Mouse (Mus musculus) CH12.LX (cell line): ENCODE measurements around the gene Riok1. TPM values are rescaled to one million over a fixed set of nuclear protein-coding genes. Genes with fewer than 3 reads are reported as not detected.
A peak's percentile ranks its signal among the peaks of the same experiment; 100 is the strongest.

ENCODE experiments used
- DNase-seq: peaks from one replicate; pipeline ENCODE4 v3.0.0-alpha.2; 2013; ENCODE audit errors: extremely low read depth
- H3K27ac ChIP-seq: 2 replicates; pipeline ENCODE4 v1.5.1; 2012; ENCODE audit warnings: low read depth, mild to moderate bottlenecking, control low read depth, moderate library complexity; ENCODE audit not compliant: insufficient read depth
- H3K27me3 ChIP-seq: replicated peaks from 2 replicates; pipeline ENCODE3; 2012; ENCODE audit warnings: inconsistent platforms
- H3K36me3 ChIP-seq, 2 experiments: replicated peaks in 1 of 2; 2 replicates each; pipeline versions ENCODE3 to v1.6.1; 2012; ENCODE audit warnings: inconsistent platforms in 1 of 2, low read length in 1 of 2, mild to moderate bottlenecking in 1 of 2, mixed read lengths in 1 of 2, moderate library complexity in 1 of 2; ENCODE audit not compliant: control insufficient read depth in 1 of 2, insufficient read depth in 1 of 2
- H3K4me1 ChIP-seq, 2 experiments: 2 replicates each; pipeline ENCODE4 v1.6.1; 2012; ENCODE audit warnings: inconsistent platforms in 1 of 2, moderate library complexity in 1 of 2; ENCODE audit not compliant: insufficient read depth in 2 of 2, control insufficient read depth in 1 of 2
- H3K4me2 ChIP-seq: 2 replicates; pipeline ENCODE4 v1.6.1; 2012; ENCODE audit warnings: low read depth, mild to moderate bottlenecking, control low read depth; ENCODE audit not compliant: poor library complexity, insufficient read depth, severe bottlenecking
- H3K4me3 ChIP-seq, 3 experiments: fragments of 150-350 bp in 1 of 3; sonication (generic) in 1 of 3; replicated peaks in 1 of 3; 2 replicates each; pipeline versions ENCODE3 to v1.5.1; 2011 to 2012; ENCODE audit warnings: low read depth in 2 of 3, low read length in 2 of 3, mild to moderate bottlenecking in 2 of 3, moderate library complexity in 2 of 3, control low read depth in 1 of 3, improper control_type of control experiment in 1 of 3, inconsistent platforms in 1 of 3, mixed read lengths in 1 of 3; ENCODE audit not compliant: poor library complexity in 1 of 3
- H3K79me2 ChIP-seq: replicated peaks from 2 replicates; pipeline ENCODE4 v1.6.1; 2012; ENCODE audit warnings: mild to moderate bottlenecking, moderate library complexity; ENCODE audit not compliant: control insufficient read depth, poor library complexity, insufficient read depth, severe bottlenecking; ENCODE audit errors: extremely low read depth
- H3K9ac ChIP-seq: 2 replicates; pipeline ENCODE4 v1.6.1; 2012; ENCODE audit warnings: low read depth, mild to moderate bottlenecking, control low read depth, moderate library complexity; ENCODE audit not compliant: insufficient read depth
- H3K9me3 ChIP-seq: replicated peaks from 2 replicates; pipeline ENCODE3; 2012; ENCODE audit warnings: low read length, inconsistent platforms, mixed read lengths
- BHLHE40 ChIP-seq: IDR thresholded peaks from 2 replicates; pipeline ENCODE4 v1.6.1; 2011; ENCODE audit warnings: mild to moderate bottlenecking, low read depth, low read length, improper control_type of control experiment
- CHD1 ChIP-seq: IDR thresholded peaks from 2 replicates; pipeline ENCODE4 v1.6.1; 2012; ENCODE audit warnings: low read depth, low read length, improper control_type of control experiment, inconsistent platforms
- CHD2 ChIP-seq: IDR thresholded peaks from 2 replicates; pipeline ENCODE4 v1.6.1; 2011; ENCODE audit warnings: low read length, improper control_type of control experiment
- CTCF ChIP-seq, 2 experiments: IDR thresholded peaks in 1 of 2; conservative IDR thresholded peaks in 1 of 2; 2 replicates each; pipeline ENCODE4 v1.5.1; 2011 to 2012; ENCODE audit warnings: low read depth in 2 of 2, low read length in 2 of 2, improper control_type of control experiment in 1 of 2, inconsistent platforms in 1 of 2, mild to moderate bottlenecking in 1 of 2, moderate library complexity in 1 of 2
- E2F4 ChIP-seq: IDR thresholded peaks from 2 replicates; pipeline ENCODE4 v1.6.1; 2011; ENCODE audit warnings: low read depth, low read length, improper control_type of control experiment; ENCODE audit not compliant: insufficient replicate concordance
- ELF1 ChIP-seq: IDR thresholded peaks from 2 replicates; pipeline ENCODE4 v1.6.1; 2014; ENCODE audit warnings: low read depth, mild to moderate bottlenecking, inconsistent platforms, low read length, improper control_type of control experiment
- EP300 ChIP-seq: IDR thresholded peaks from 2 replicates; pipeline ENCODE4 v1.6.1; 2011; ENCODE audit warnings: low read length, improper control_type of control experiment
- ETS1 ChIP-seq: conservative IDR thresholded peaks from 2 replicates; pipeline ENCODE4 v1.6.1; 2012; ENCODE audit warnings: low read depth, mild to moderate bottlenecking, inconsistent platforms, low read length, improper control_type of control experiment, moderate library complexity
- GABPA ChIP-seq: IDR thresholded peaks from 2 replicates; pipeline ENCODE4 v1.6.1; 2012; ENCODE audit warnings: low read depth, low read length, improper control_type of control experiment, inconsistent platforms; ENCODE audit not compliant: insufficient replicate concordance
- HCFC1 ChIP-seq: IDR thresholded peaks from 2 replicates; pipeline ENCODE4 v1.6.1; 2012; ENCODE audit warnings: low read depth, mild to moderate bottlenecking, inconsistent platforms, low read length, improper control_type of control experiment
- IRF4 ChIP-seq: IDR thresholded peaks from 2 replicates; pipeline ENCODE4 v1.6.1; 2014; ENCODE audit warnings: low read depth, mild to moderate bottlenecking, inconsistent platforms, low read length, improper control_type of control experiment
- JUN ChIP-seq: IDR thresholded peaks from 2 replicates; pipeline ENCODE4 v1.6.1; 2011; ENCODE audit warnings: low read depth, mild to moderate bottlenecking, low read length, improper control_type of control experiment, moderate library complexity; ENCODE audit not compliant: insufficient read depth
- JUND ChIP-seq: conservative IDR thresholded peaks from 2 replicates; pipeline ENCODE4 v1.6.1; 2011; ENCODE audit warnings: low read depth, low read length, improper control_type of control experiment
- KAT2A ChIP-seq: IDR thresholded peaks from 2 replicates; pipeline ENCODE4 v1.6.1; 2012; ENCODE audit warnings: low read length, improper control_type of control experiment, inconsistent platforms; ENCODE audit not compliant: insufficient replicate concordance
- MAFK ChIP-seq: IDR thresholded peaks from 2 replicates; pipeline ENCODE4 v1.6.1; 2011; ENCODE audit warnings: low read length, improper control_type of control experiment; ENCODE audit not compliant: insufficient replicate concordance
- MAX ChIP-seq: IDR thresholded peaks from 2 replicates; pipeline ENCODE4 v1.6.1; 2011; ENCODE audit warnings: low read length, improper control_type of control experiment
- MAZ ChIP-seq: IDR thresholded peaks from 2 replicates; pipeline ENCODE4 v1.6.1; 2012; ENCODE audit warnings: low read depth, mild to moderate bottlenecking, inconsistent platforms, low read length, improper control_type of control experiment, moderate library complexity
- MEF2A ChIP-seq: IDR thresholded peaks from 2 replicates; pipeline ENCODE4 v1.6.1; 2014; ENCODE audit warnings: low read depth, mild to moderate bottlenecking, inconsistent platforms, low read length, improper control_type of control experiment, borderline replicate concordance
- MXI1 ChIP-seq: IDR thresholded peaks from 2 replicates; pipeline ENCODE4 v1.6.1; 2011; ENCODE audit warnings: mild to moderate bottlenecking, low read depth, low read length, improper control_type of control experiment
- MYC ChIP-seq: IDR thresholded peaks from 2 replicates; pipeline ENCODE4 v1.6.1; 2011; ENCODE audit warnings: low read depth, mild to moderate bottlenecking, improper control_type of control experiment, low read length
- NELFE ChIP-seq: IDR thresholded peaks from 2 replicates; pipeline ENCODE4 v1.6.1; 2011; ENCODE audit warnings: low read depth, low read length, improper control_type of control experiment
- NRF1 ChIP-seq: IDR thresholded peaks from 2 replicates; pipeline ENCODE4 v1.6.1; 2014; ENCODE audit warnings: low read depth, mild to moderate bottlenecking, inconsistent platforms, low read length, improper control_type of control experiment, moderate library complexity
- PAX5 ChIP-seq: IDR thresholded peaks from 2 replicates; pipeline ENCODE4 v1.6.1; 2012; ENCODE audit warnings: low read length, inconsistent platforms, mixed read lengths
- POLR2A ChIP-seq: IDR thresholded peaks from 2 replicates; pipeline ENCODE4 v1.6.1; 2011; ENCODE audit warnings: low read depth, mild to moderate bottlenecking, improper control_type of control experiment, low read length
- POLR2AphosphoS2 ChIP-seq: IDR thresholded peaks from 2 replicates; pipeline ENCODE4 v1.6.1; 2011; ENCODE audit warnings: low read depth, low read length, improper control_type of control experiment
- RAD21 ChIP-seq: IDR thresholded peaks from 2 replicates; pipeline ENCODE4 v1.6.1; 2011; ENCODE audit warnings: low read depth, mild to moderate bottlenecking, low read length, improper control_type of control experiment, moderate library complexity
- RCOR1 ChIP-seq: conservative IDR thresholded peaks from 2 replicates; pipeline ENCODE4 v1.6.1; 2012; ENCODE audit warnings: low read depth, mild to moderate bottlenecking, inconsistent platforms, low read length, improper control_type of control experiment
- SIN3A ChIP-seq: IDR thresholded peaks from 2 replicates; pipeline ENCODE4 v1.6.1; 2012; ENCODE audit warnings: low read length, improper control_type of control experiment, inconsistent platforms
- SMC3 ChIP-seq: IDR thresholded peaks from 2 replicates; pipeline ENCODE4 v1.6.1; 2011; ENCODE audit warnings: low read depth, low read length, improper control_type of control experiment
- TBP ChIP-seq: conservative IDR thresholded peaks from 2 replicates; pipeline ENCODE4 v1.6.1; 2011; ENCODE audit warnings: low read depth, low read length, improper control_type of control experiment
- TCF12 ChIP-seq: IDR thresholded peaks from 2 replicates; pipeline ENCODE4 v1.6.1; 2014; ENCODE audit warnings: low read depth, mild to moderate bottlenecking, inconsistent platforms, low read length, improper control_type of control experiment
- UBTF ChIP-seq: IDR thresholded peaks from 2 replicates; pipeline ENCODE4 v1.6.1; 2012; ENCODE audit warnings: low read depth, mild to moderate bottlenecking, inconsistent platforms, low read length, improper control_type of control experiment, moderate library complexity
- USF1 ChIP-seq: IDR thresholded peaks from 2 replicates; pipeline ENCODE4 v1.6.1; 2014; ENCODE audit warnings: low read depth, mild to moderate bottlenecking, inconsistent platforms, low read length, improper control_type of control experiment
- USF2 ChIP-seq: conservative IDR thresholded peaks from 2 replicates; pipeline ENCODE4 v1.6.1; 2011; ENCODE audit warnings: low read depth, low read length, improper control_type of control experiment
- ZC3H11A ChIP-seq: IDR thresholded peaks from 2 replicates; pipeline ENCODE4 v1.6.1; 2012; ENCODE audit warnings: low read depth, mild to moderate bottlenecking, inconsistent platforms, low read length, improper control_type of control experiment
- ZKSCAN1 ChIP-seq: IDR thresholded peaks from 2 replicates; pipeline ENCODE4 v1.6.1; 2012; ENCODE audit warnings: low read depth, inconsistent platforms, low read length, improper control_type of control experiment, borderline replicate concordance
- ZMIZ1 ChIP-seq: IDR thresholded peaks from 2 replicates; pipeline ENCODE4 v1.6.1; 2012; ENCODE audit warnings: low read depth, mild to moderate bottlenecking, inconsistent platforms, low read length, improper control_type of control experiment
- ZNF384 ChIP-seq: IDR thresholded peaks from 2 replicates; pipeline ENCODE4 v1.6.1; 2012; ENCODE audit warnings: low read depth, low read length, improper control_type of control experiment, inconsistent platforms
- dilution Hi-C: fragments of 300-500 bp; cut with MboI; formaldehyde crosslinking; loops from 2 replicates; pipeline ENCODE4 v1.14.3; 2020; ENCODE audit warnings: low sequenced_read_pairs; ENCODE audit not compliant: extremely low pct_unique_long_range_greater_than_20kb, extremely low pct_ligation_motif_present
- in situ Hi-C: fragments of 300-500 bp; cut with MboI; formaldehyde crosslinking; loops from 3 replicates; pipeline ENCODE4 v1.14.3; 2019; ENCODE audit warnings: low sequenced_read_pairs, low pct_ligation_motif_present, low pct_unique_long_range_greater_than_20kb, mixed read lengths
- polyA plus RNA-seq: library from polyadenylated mRNA; unstranded; fragments of >175 nt; gene quantifications from 2 replicates; pipeline ENCODE4 v1.2.1, GENCODE M21; 2012; ENCODE audit warnings: low read depth; ENCODE audit not compliant: insufficient read length
- total RNA-seq, 2 experiments: library from RNA; depleted of rRNA; stranded (reverse); fragments of 300-350 nt in 1 of 2; fragments of >200 nt in 1 of 2; gene quantifications; 2 replicates each; pipeline ENCODE4 v1.2.3; 2012 to 2014

Riok1 gene
- total and polyA plus RNA-seq, 3 experiments = 33.9 to 67.0 (median 52.4) TPM

DNA sequence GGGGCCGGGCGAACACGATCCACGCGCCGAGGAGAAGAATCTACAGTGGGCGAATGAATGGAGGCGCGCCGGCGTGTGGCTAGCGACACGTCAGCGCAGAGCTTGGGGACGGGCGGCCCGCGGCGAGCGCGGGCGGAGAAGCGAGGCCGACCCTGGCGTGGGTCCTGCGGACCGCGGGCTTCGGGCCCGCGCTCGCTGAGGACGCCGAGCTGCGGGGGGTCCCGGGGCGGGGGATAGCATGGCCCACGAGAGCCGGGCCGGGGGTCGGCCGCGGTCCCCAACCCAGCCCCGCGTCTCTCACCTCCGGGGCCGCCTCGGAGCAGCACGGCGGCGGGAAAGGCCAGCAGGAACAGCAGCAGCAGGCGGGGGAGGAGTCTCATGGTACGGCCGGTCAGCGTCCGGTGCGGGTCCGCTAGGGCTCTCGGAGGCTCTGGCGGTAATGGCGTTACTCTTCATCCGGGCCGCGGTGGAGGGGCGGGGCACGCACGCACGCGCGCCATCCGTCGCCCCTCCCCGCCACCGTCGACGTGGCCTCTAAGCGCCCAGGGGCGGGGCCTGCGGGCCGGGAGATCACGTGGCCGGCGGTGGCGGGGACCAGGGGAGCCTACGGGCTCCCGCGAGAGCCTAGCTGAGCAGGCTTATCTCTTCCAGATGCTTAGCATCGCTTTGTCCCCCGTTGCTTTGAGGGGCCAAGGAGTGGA, 42.9 kb upstream of the Riok1 start, which contains the start of gene Ssr1:
Gene Ssr1 (minus strand): TSS at position 514 of the 701 bp plus-strand sequence.
- peaks cover 23 to 25% of the 10 kb centered on the region in 2 experiments for H3K36me3 ChIP-seq
- H3K27me3 ChIP-seq = no peaks in the 10 kb centered on the region
- H3K4me3 ChIP-seq = peak within 1 kb of the TSS; percentile 83 to 97 (median 94)
- peaks cover 44% of the 10 kb centered on the region for H3K79me2 ChIP-seq
- in situ Hi-C loops (no loop called here), dilution Hi-C loops (no loop called here)
- TF ChIP-seq TBP (peak; percentile 76; the same call in 1 of the 2 replicates), ZKSCAN1 (no peak), KAT2A (no peak), EP300 (no peak), CHD2 (peak; percentile 98), ZNF384 (no peak), CHD1 (no peak), MAFK (no peak), POLR2A (peak; percentile 96), SMC3 (no peak), NRF1 (peak; percentile 80), BHLHE40 (peak; percentile 72), NELFE (peak; percentile 83), RCOR1 (no peak), GABPA (no peak), ETS1 (no peak), JUND (no peak), USF1 (peak; percentile 97), MAZ (no peak), POLR2AphosphoS2 (no peak), ZC3H11A (no peak), HCFC1 (peak; percentile 61), IRF4 (no peak), USF2 (peak; percentile 83), TCF12 (peak; percentile 81), UBTF (peak; percentile 71; the same call in 1 of the 2 replicates), MXI1 (no peak; the same call in none of the 2 replicates), E2F4 (no peak), ELF1 (peak; percentile 35; the same call in 1 of the 2 replicates), MEF2A (no peak; the same call in 1 of the 2 replicates), MYC (no peak), ZMIZ1 (peak; percentile 56; the same call in 1 of the 2 replicates), PAX5 (no peak), CTCF (conservative IDR thresholded peaks at IDR 0.05 in 1 of 2, IDR thresholded peaks at IDR 0.05 in 1 of 2; ENCODE audit: low read depth in 2 of 2, low read length in 2 of 2) (no peak), JUN (no peak), MAX (peak; percentile 91), RAD21 (no peak), SIN3A (no peak)
- peak within 1 kb of the TSS; percentile 47 for H3K4me2 ChIP-seq
- peaks cover 5% of the 10 kb centered on the region for H3K9me3 ChIP-seq
- H3K27ac ChIP-seq = peak within 1 kb of the TSS; percentile 24
- peaks cover 3 to 28% of the 10 kb centered on the region in 2 experiments for H3K4me1 ChIP-seq
- DNase-seq = peak; percentile 91
- peak within 1 kb of the TSS; percentile 99 for H3K9ac ChIP-seq
